Mouse (Mus musculus) embryonic facial prominence, embryonic 12.5 days (tissue): Measurements from ENCODE around the gene Kif13a. TPM values are rescaled to one million over a fixed set of nuclear protein-coding genes. Genes with fewer than 3 reads are reported as not detected.

ENCODE experiments used
- ATAC-seq: fragments of 200-750 bp; cut with Nextera tagmentation; 2 replicates; pipeline ENCODE4 v1.8.0; 2017; ENCODE audit not compliant: insufficient number of reproducible peaks, insufficient read depth, low FRiP score, low TSS enrichment
- H3K27ac ChIP-seq: fragments of 300-500 bp; sonication (generic); 2 replicates; pipeline ENCODE4 v1.5.1; 2016; ENCODE audit warnings: mild to moderate bottlenecking
- H3K27me3 ChIP-seq: fragments of 300-500 bp; sonication (generic); 2 replicates; pipeline ENCODE4 v1.6.1; 2016; ENCODE audit warnings: mild to moderate bottlenecking, moderate library complexity
- H3K36me3 ChIP-seq: fragments of 300-500 bp; sonication (generic); 2 replicates; pipeline ENCODE4 v1.6.1; 2016; ENCODE audit warnings: mild to moderate bottlenecking
- H3K4me1 ChIP-seq: fragments of 300-500 bp; sonication (generic); 2 replicates; pipeline ENCODE4 v1.6.1; 2016
- H3K4me2 ChIP-seq: fragments of 300-500 bp; sonication (generic); replicated peaks from 2 replicates; pipeline ENCODE4 v1.6.1; 2016; ENCODE audit warnings: mild to moderate bottlenecking, moderate library complexity
- H3K4me3 ChIP-seq: fragments of 300-500 bp; sonication (generic); 2 replicates; pipeline ENCODE4 v1.5.1; 2016; ENCODE audit warnings: mild to moderate bottlenecking
- H3K9ac ChIP-seq: fragments of 300-500 bp; sonication (generic); 2 replicates; pipeline ENCODE4 v1.6.1; 2016; ENCODE audit warnings: mild to moderate bottlenecking, moderate library complexity
- H3K9me3 ChIP-seq: fragments of 300-500 bp; sonication (generic); 2 replicates; pipeline ENCODE4 v1.6.1; 2016; ENCODE audit warnings: mild to moderate bottlenecking, moderate library complexity
- WGBS: fragments of 180-500 bp; shearing (Covaris S2); methylation state at CpG from one replicate; pipeline ENCODE4 v1.1.7; 2016; 5-methylcytosine and 5-hydroxymethylcytosine counted together
- polyA plus RNA-seq: library from polyadenylated mRNA; unstranded; fragments of >200 nt; fragmentation: Nextera tagmentation; extraction: Ambion mirVana; gene quantifications from 2 replicates; pipeline ENCODE4 v1.2.1, GENCODE M21; 2016

Kif13a gene
- polyA plus RNA-seq, 1 experiment from 2014 or later: 22.9 TPM

DNA sequence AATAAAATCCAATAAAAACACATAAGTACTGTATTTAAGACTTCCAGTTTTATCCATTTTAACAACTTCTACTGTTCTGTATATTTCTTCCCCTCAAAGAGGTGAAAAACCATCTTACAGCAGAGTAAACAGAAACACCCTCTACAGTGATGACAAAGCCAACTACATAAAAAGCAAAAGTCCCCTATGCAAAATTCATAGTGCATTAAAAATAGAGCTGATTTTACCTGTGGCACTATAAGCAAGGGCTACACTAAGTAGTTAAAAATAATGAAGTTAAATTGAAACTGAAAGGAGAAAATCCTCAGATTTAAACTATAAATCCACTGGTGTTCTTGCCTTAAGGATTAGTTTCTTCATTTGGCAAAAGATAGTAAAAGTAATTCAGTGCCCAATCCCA, 208.7 kb downstream of the Kif13a start:
- Histone ChIP-seq H3K27me3 (no peaks in the 10 kb centered on the region), H3K9ac (no peak overlapping the region)
- ATAC-seq: no peak

DNA sequence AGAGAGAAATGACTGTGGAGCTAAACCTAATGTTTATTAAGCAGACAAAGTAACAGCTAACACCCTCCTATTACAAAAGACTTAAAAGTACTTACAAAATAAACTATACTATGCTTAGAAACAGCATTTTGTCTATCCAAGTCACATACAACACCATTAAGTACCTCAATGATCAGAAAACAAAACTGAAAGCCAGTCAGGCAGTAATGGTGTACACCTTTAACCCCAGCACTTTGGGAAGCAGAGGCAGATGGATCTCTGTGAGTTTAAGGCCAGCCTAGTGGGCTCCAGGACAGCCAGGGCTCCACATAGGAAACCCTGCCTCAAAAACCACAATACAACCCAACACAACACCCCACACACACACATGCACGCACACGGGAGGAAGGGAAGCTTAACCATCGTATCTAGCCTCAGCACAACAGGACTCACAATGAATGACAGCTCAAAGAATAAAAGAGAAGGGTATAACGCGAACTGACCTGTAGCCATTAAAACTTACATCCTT, 210.7 kb downstream of the Kif13a start:
- H3K4me1 ChIP-seq: no peaks in the 10 kb centered on the region
- no peak overlapping the region for H3K27ac ChIP-seq
- H3K36me3 ChIP-seq: peaks cover 9% of the 10 kb centered on the region
- H3K9me3 ChIP-seq: no peaks in the 10 kb centered on the region
- no peaks in the 10 kb centered on the region for H3K27me3 ChIP-seq
- H3K4me3 ChIP-seq: no peak overlapping the region
- 77% methylated on average over 5 of the region's 5 CpGs for WGBS
- no peak overlapping the region for H3K4me2 ChIP-seq
- no peak overlapping the region for H3K9ac ChIP-seq
- ATAC-seq: no peak

More for the DNA sequence above, 208.7 kb downstream of the Kif13a start:
- Histone ChIP-seq H3K4me3 (no peak overlapping the region), H3K36me3 (peaks cover 6% of the 10 kb centered on the region), H3K9me3 (no peaks in the 10 kb centered on the region), H3K27ac (no peak overlapping the region), H3K4me2 (no peak overlapping the region), H3K4me1 (peaks cover 12% of the 10 kb centered on the region)

- no peak overlapping the region for H3K27ac ChIP-seq
- no peaks in the 10 kb centered on the region for H3K9me3 ChIP-seq
- no peak overlapping the region for H3K9ac ChIP-seq
- no peak overlapping the region for H3K4me2 ChIP-seq
- H3K4me1 ChIP-seq: no peaks in the 10 kb centered on the region
- H3K4me3 ChIP-seq: no peak overlapping the region
- H3K27me3 ChIP-seq: no peaks in the 10 kb centered on the region
- 61% methylated on average over 3 of the region's 3 CpGs for WGBS
- ATAC-seq: no peak
- H3K36me3 ChIP-seq: peaks cover 28% of the 10 kb centered on the region
Observed at GRCm38 (mm10) chr13:46715976-46716639, 213.6 kb downstream of the Kif13a start.

DNA sequence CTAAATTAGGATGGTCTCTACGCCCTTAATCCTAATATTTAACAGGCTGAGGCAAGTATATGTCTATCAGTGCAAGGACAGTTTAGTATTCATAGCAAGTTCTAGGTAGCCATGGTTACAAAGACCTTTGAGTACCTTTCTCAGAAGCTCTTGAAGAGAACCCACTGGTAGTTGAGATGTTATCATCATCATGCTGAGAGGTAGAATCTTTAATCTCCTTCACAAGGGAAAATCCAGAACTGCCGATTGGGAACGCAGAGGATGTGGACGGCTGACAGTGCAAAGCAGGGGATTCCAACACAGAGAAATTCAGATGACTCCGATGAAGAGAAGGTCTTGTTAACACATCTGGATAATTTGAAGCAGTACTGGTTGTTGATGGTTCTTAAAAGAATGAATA, 216.2 kb downstream of the Kif13a start:
- Histone ChIP-seq H3K4me1 (no peaks in the 10 kb centered on the region), H3K4me3 (no peak overlapping the region), H3K4me2 (no peak overlapping the region), H3K9ac (no peak overlapping the region), H3K9me3 (no peaks in the 10 kb centered on the region), H3K36me3 (peaks cover 40% of the 10 kb centered on the region), H3K27me3 (no peaks in the 10 kb centered on the region), H3K27ac (no peak overlapping the region)
- 93% methylated on average over 5 of the region's 5 CpGs for WGBS
- ATAC-seq: no peak

DNA sequence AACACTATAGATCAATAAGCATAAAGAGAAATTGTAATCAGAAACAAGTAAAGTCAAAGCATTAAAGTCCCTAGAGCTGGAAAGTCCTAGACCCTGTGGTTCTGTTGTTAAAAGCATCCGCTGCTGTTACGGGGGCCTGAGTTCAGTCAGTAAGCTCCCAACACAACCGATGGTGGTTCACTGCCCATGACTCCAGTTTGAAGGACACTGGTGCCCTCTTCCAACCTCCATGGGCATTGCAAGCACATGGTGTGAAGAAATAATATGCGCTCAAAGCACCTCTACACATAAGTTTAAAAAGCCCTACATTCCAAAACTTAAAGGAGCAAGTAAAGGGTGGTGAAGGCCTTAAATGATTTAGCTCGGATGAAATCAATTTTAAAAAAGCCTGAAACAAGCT, 226.5 kb downstream of the Kif13a start:
- no peak for ATAC-seq
- H3K9me3 ChIP-seq: no peaks in the 10 kb centered on the region
- no peak overlapping the region for H3K4me3 ChIP-seq
- no peak overlapping the region for H3K9ac ChIP-seq
- H3K4me2 ChIP-seq: no peak overlapping the region
- 84% methylated on average over 5 of the region's 5 CpGs for WGBS
- H3K36me3 ChIP-seq: peaks cover 11% of the 10 kb centered on the region
- no peaks in the 10 kb centered on the region for H3K27me3 ChIP-seq
- H3K4me1 ChIP-seq: no peaks in the 10 kb centered on the region
- H3K27ac ChIP-seq: no peak overlapping the region

DNA sequence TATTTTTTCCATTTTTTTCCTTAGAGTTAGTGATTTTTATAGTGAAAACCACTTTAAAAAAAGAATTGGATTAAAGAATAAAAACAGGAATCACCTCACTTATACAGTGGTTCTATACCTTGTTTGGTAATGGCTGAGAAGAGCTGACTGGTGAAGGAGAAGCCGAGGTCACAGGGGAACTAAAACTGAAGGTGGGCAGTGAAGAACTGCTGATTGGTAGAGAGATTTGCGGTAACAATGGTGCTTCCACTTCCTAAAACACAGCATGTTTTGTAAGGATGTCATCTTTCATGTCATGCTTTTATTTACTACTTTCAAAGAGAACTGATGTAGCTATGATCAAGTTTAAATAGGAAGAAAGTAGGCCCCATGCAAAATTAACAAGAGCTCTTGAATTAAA, 228.2 kb downstream of the Kif13a start:
- Histone ChIP-seq H3K9ac (no peak overlapping the region), H3K4me1 (no peaks in the 10 kb centered on the region), H3K9me3 (no peaks in the 10 kb centered on the region), H3K27me3 (no peaks in the 10 kb centered on the region), H3K4me3 (no peak overlapping the region), H3K4me2 (no peak overlapping the region), H3K36me3 (peaks cover 15% of the 10 kb centered on the region), H3K27ac (no peak overlapping the region)
- ATAC-seq: no peak
- 92% methylated on average over 2 of the region's 2 CpGs for WGBS

DNA sequence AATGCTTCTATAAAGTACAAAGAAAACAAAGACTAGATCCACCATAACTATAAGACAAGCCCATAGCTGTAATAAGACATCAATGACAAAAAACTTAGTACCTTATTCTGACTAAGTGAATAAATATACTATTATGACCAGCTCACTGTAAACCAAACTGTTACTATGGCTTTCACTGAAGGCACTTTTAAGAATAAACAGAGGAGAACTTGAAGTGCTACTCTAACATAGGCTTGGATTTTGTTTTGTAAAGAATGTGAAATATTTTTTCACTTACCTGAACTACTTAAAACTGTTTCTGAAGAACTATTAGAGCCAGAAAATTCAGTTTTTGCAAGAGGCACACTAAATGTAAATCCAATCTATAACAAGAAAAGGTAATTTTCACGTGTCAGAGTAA, 230.3 kb downstream of the Kif13a start:
- H3K4me3 ChIP-seq: no peak overlapping the region
- ATAC-seq: no peak
- H3K4me2 ChIP-seq: no peak overlapping the region
- no peak overlapping the region for H3K9ac ChIP-seq
- H3K4me1 ChIP-seq: no peaks in the 10 kb centered on the region
- H3K36me3 ChIP-seq: peaks cover 24% of the 10 kb centered on the region
- no peaks in the 10 kb centered on the region for H3K9me3 ChIP-seq
- H3K27me3 ChIP-seq: no peaks in the 10 kb centered on the region
- 97% methylated on average over 1 of the region's 1 CpGs for WGBS
- no peak overlapping the region for H3K27ac ChIP-seq

Other genes starting within 250 kb of the Kif13a start
- gene Nup153, start 201.9 kb downstream of the Kif13a start, polyA plus RNA-seq: 38.5 and 42.3 TPM in 2 replicates
- gene Nhlrc1, start 85.0 kb upstream of the Kif13a start, polyA plus RNA-seq: 4.9 and 5.7 TPM in 2 replicates
- 14.5 and 14.8 TPM in 2 replicates for gene Kdm1b, start 113.6 kb upstream of the Kif13a start, polyA plus RNA-seq
- 25.5 and 27.7 TPM in 2 replicates for gene Tpmt, start 114.9 kb upstream of the Kif13a start, polyA plus RNA-seq
- gene Dek, start 176.3 kb upstream of the Kif13a start, polyA plus RNA-seq: 328 and 346 TPM in 2 replicates
- 1.00 and 1.1 TPM in 2 replicates for gene Rnf144b, start 192.8 kb upstream of the Kif13a start, polyA plus RNA-seq